Mouse (Mus musculus) mouse trophoblast stem cell (cell line): ENCODE data around the gene Vmp1.

Source experiments
- in situ Hi-C, 2 experiments: fragments of 300-500 bp; cut with MseI, MboI; formaldehyde crosslinking; loops; 2 replicates in 1 of 2; 3 replicates in 1 of 2; pipeline ENCODE4 v1.15.1; 2025

The Vmp1 gene

GRCm38 (mm10) chr11:86571047-86571855 lies 112.4 kb downstream of the Vmp1 start:
- in situ Hi-C loops: loop anchor here in 1 of 2 experiments (5.0 kb wide), 1 partner anchor 81 kb away; no protein-coding TSS in a partner anchor

DNA sequence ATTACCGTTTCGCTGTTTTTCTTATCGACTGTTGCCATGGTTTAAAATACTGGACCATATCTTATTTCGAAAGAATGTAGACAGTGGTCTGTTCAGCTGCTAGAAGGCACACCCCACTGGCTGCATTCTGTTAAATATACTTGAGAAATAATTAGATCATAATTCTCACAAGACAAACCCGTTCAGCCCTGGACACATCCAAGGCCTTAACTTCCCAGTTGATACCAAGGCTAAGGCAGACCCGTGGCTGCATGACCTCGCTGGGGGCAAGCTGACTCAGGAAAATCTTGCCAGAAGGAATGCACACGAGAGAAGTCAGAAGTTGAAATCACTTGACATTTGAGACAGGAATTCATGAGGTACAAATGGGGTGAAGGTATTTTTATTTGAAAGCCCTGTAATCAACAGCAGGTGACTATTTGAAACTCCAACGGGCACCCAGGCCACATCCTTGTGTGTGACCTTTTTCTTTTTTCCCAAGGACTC lies 113.3 kb downstream of the Vmp1 start:
- in situ Hi-C loops: loop anchor here in 1 of 2 experiments (5.0 kb wide), 1 partner anchor 82 kb away; no protein-coding TSS in a partner anchor

- in situ Hi-C loops: loop anchor here in 1 of 2 experiments (5.0 kb wide), 1 partner anchor 84 kb away; no protein-coding TSS in a partner anchor
Measured at GRCm38 (mm10) chr11:86568425-86568824, 115.2 kb downstream of the Vmp1 start.

DNA sequence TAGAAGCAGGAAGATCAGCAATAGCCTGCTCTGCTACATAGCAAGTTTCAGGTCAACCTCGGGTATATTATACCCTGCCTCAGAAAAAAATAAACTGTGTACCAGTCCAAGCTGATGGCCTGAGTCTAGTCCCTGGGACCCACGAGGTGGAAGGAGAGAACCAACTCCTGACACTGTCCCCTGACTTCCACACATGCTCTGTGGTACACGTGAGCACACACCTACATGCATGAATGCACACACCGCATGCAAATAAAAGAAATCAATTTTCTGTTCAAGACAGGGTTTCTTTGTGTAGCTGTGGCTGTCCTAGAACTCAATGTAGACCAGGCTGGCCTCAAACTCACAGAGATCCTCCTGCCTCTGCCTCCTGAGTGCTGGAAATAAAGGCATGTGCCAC lies 125.4 kb downstream of the Vmp1 start:
- in situ Hi-C loops: no loop called here

DNA sequence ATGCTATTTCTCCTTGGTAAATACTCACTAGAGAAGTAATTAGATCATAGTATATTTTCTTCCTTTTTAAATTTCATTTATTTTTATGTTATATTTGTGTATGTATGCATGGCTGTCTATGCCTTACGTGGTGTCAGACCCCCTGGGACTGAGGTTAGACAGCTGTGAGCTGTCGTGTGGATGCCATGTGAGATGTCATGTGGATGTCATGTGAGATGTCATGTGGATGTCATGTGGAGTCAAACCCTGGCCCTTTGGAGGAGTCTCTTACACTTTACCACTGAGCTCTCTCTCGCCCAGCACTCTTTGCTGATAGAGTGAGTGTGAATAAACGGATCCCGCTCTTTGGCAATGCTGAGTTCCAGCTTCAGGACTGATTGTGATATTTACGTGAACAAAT lies 130.1 kb downstream of the Vmp1 start:
- in situ Hi-C loops: no loop called here

DNA sequence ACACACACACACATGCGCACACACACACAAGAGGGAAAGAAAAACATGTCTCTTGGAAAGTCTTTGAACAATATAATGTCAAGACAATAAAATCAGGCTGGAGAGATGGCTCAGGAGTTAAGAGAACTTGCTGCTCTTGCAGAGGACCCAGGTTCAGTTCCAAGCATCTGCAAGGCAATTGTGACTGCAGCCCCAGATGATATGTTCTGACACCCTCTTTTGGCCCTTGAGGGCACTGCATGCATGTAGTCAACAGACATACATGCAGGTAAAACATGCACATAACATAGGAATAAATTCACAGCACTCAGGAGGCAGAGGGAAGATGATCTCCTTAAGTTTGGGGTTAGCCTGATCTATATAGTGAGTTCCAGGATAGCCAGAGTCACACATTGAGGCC lies 136.2 kb downstream of the Vmp1 start:
- in situ Hi-C loops: no loop called here

DNA sequence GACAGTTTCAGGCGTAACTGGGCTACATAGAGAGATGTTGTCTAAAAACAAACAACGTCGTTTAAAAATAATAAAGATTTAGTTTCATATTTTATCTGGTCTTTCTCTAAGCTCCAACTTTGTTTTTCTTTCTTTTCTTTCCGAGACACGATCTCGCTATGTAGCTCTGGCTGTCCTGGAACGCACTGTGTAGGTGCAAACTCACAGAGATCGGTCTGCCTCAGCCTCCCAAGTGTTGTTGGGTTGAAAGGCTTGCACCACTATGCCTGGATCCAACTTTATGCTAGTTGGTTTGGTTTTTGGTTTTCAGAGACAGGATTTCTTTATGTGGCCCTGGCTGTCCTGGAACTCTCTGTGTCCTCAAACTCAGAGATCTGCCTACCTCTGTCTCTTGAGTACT lies 138.1 kb downstream of the Vmp1 start:
- in situ Hi-C loops: no loop called here

- in situ Hi-C loops: no loop called here
Measured at GRCm38 (mm10) chr11:86544639-86545299, 138.9 kb downstream of the Vmp1 start, which contains the start of the genes Rps6kb1 and Tubd1. TSS of gene Rps6kb1 (minus strand) at chr11:86544805. TSS of gene Tubd1 (plus strand) at chr11:86544991.

- in situ Hi-C loops: no loop called here
Measured at GRCm38 (mm10) chr11:86543960-86544638, 139.5 kb downstream of the Vmp1 start.

GRCm38 (mm10) chr11:86542851-86543250 lies 140.8 kb downstream of the Vmp1 start:
- in situ Hi-C loops: no loop called here

- in situ Hi-C loops: no loop called here
Measured at GRCm38 (mm10) chr11:86540476-86540845, 143.2 kb downstream of the Vmp1 start.

- in situ Hi-C loops: no loop called here
Measured at GRCm38 (mm10) chr11:86539716-86540475, 143.7 kb downstream of the Vmp1 start.

GRCm38 (mm10) chr11:86538786-86539185 lies 144.8 kb downstream of the Vmp1 start:
- in situ Hi-C loops: no loop called here

DNA sequence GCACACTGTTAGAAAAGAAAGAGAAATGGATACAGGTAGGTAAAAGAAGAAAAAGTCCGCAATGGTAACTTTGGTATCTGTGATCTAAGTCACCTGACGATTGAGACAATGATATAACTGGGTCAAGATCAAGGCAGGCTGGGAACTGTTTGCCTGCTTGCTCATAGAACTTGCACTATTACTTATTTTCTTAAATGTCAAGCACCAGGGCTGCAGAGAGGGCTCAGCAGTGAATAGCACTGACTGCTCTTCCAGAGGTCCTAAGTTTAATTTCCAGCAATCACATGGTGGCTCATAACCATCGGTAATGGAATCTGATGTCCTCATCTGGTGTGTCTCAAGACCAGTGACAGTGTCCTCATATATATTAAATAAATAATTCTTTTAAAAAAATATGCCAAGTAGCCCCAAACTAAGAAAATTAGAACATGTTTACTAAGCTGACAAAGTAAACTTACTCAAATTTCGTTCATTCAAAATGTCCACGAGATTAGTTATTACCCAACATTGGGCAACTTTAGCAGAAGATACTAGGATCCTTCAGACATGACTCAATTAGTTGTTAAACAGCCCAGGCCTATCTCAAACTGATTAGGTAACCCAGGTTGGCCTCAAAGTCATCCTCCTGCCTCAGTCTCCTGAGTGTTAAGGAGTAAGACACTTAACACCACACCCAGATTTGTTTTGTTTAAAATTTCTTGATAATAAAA lies 149.3 kb downstream of the Vmp1 start:
- in situ Hi-C loops: no loop called here
